Mouse (Mus musculus): ENCODE results near the gene Igfbp5. TPM values are rescaled to one million over a fixed set of nuclear protein-coding genes. Genes with fewer than 3 reads are reported as not detected.

The Igfbp5 gene
- total RNA-seq, 2 experiments from 2014 or later = 45.6 to 55.1 TPM

DNA sequence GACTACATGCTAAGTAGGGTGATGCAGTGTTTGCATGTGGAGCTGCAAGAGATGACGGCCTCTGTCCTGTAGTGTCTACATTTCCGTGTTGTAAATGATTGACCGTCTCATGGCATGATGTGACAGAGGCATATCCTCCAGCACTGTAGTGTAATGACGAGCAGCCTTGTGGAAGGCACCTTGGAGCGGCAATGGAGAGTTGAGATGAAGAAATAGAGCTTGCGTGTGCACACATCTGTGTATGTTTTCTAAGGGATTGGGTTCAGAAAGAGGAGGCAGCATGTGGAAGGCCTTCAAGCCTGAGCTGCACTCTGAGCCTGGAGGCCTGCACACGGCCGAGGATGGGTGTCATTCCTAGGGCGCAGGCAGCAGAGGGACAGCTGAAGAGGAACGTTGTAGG is 19.0 kb downstream of the Igfbp5 start:
- no peak for DNase-seq (ENCODE audit: low spot score in 2 of 2)

GRCm38 (mm10) chr1:72854337-72855237 is 20.1 kb downstream of the Igfbp5 start:
- intact Hi-C loops (cut with DNase I) = loop anchor here (1.0 to 10.0 kb wide), 3 partner anchors 137 to 547 kb away; partner anchors contain the start of gene Xrcc5
- DNase-seq (ENCODE audit: low spot score in 2 of 2) = peak; percentile 57 to 60

More for the DNA sequence above, 19.0 kb downstream of the Igfbp5 start:
- intact Hi-C loops (cut with DNase I) = loop anchor here (1.0 to 10.0 kb wide), 2 partner anchors 138 to 221 kb away; no protein-coding TSS in a partner anchor

GRCm38 (mm10) chr1:72853759-72854158 is 20.9 kb downstream of the Igfbp5 start:
- DNase-seq (ENCODE audit: low spot score in 2 of 2) = no peak
- intact Hi-C loops (cut with DNase I) = loop anchor here (5.0 to 10.0 kb wide), 2 partner anchors 219 to 546 kb away; partner anchors contain the start of gene Xrcc5

GRCm38 (mm10) chr1:72849037-72849436 is 25.6 kb downstream of the Igfbp5 start:
- intact Hi-C loops (cut with DNase I) = no loop called here

DNA sequence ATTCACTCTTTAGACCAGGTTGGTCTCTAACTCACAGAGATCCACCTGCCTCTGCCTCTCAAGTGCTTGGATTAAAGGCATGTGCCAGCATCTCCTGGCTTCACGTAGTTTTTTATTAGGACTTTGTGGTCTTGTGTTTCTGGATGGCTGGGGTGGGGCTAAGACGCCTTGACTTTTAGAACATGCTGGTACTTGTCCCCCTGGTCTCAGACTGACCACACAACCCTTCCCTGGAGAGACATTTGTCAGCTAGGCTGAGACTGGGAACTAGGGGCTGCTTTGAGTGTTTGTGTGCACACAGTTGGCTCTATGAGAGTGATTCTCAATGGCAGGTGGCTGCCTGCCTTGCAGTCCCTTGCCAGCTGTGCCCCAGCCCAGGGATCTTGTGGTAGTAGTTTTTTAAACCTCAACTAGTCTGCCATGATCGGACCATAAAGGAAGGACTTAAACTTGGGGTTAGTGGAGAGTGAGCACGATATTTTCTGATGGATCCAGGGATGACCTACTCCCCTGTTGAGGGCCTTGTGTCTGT is 26.8 kb downstream of the Igfbp5 start:
- intact Hi-C loops (cut with DNase I) = no loop called here
- no peak for DNase-seq (ENCODE audit: low spot score in 2 of 2)

More at GRCm38 (mm10) chr1:72849037-72849436, 25.6 kb downstream of the Igfbp5 start:
- no peak for DNase-seq (ENCODE audit: low spot score in 2 of 2)

DNA sequence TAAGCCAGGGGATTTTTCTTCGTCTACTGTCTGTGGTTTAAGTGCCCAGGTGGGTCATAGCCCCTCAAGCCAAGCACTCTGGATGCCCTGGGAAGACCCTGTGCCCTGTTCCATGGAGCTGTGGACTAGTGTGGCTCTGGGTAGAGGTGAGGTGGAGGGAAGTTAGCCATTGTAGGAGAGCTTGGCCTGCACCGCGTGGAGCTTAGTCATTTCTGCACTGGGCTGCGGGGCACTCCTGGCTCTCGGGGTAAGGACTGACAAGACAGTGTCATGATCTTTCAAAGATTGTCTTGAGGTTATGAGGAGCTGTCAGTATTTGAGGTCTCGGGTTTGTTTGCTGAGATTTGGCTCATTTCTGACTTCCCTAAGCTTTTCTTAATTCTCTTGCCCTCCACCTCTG is 30.0 kb downstream of the Igfbp5 start:
- DNase-seq (ENCODE audit: low spot score in 2 of 2) = no peak
- intact Hi-C loops (cut with DNase I) = no loop called here

GRCm38 (mm10) chr1:72842666-72843459 is 31.8 kb downstream of the Igfbp5 start:
- intact Hi-C loops (cut with DNase I) = no loop called here
- DNase-seq (ENCODE audit: low spot score in 2 of 2) = no peak

GRCm38 (mm10) chr1:72839791-72840190 is 34.9 kb downstream of the Igfbp5 start:
- DNase-seq (ENCODE audit: low spot score in 2 of 2) = no peak
- intact Hi-C loops (cut with DNase I) = no loop called here

DNA sequence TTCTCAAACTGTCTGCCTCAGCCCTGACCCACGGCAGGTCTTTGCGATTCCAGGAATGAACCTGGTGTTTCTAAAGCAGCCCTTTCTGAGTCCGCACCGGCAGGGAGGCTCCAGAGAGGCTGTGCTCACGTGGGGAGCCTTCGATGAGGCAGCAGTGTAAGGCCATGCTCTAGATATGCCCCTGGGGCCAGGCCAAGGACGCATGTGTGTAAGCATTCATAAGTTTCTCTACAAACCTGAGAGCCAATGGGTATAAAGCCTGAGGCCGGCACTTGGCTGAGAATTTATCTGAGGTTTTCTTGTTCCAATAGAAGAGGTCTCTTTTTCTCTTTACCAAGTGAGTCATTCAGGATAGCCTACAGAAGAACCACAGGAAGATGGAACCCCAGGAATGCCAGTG is 35.3 kb downstream of the Igfbp5 start:
- no peak for DNase-seq (ENCODE audit: low spot score in 2 of 2)
- intact Hi-C loops (cut with DNase I) = no loop called here

DNA sequence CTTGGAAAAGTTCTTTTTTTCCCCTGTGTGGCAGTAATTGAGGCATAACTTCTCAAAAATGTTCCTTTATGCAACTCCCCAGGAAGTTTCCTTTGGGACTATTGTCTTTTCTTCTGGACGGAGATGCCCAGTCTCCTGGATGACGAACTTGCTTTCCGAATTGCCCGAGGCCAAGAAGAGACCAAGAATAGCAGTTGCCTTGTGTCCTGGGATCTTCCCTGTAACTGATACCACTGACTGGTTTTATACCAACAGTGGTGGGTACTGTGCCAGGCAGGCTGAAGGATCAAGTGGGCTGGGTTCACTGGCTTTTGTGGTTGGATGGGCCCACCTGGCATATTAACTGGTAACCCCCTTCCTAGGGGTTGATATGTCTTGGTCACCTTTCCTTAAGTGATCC is 41.1 kb downstream of the Igfbp5 start:
- no peak for DNase-seq (ENCODE audit: low spot score in 2 of 2)
- intact Hi-C loops (cut with DNase I) = no loop called here

- no peak for DNase-seq (ENCODE audit: low spot score in 2 of 2)
- intact Hi-C loops (cut with DNase I) = no loop called here
Observed at GRCm38 (mm10) chr1:72832715-72833153, 42.0 kb downstream of the Igfbp5 start.

GRCm38 (mm10) chr1:72830485-72830884 is 44.2 kb downstream of the Igfbp5 start:
- DNase-seq (ENCODE audit: low spot score in 2 of 2) = no peak
- intact Hi-C loops (cut with DNase I) = no loop called here

DNA sequence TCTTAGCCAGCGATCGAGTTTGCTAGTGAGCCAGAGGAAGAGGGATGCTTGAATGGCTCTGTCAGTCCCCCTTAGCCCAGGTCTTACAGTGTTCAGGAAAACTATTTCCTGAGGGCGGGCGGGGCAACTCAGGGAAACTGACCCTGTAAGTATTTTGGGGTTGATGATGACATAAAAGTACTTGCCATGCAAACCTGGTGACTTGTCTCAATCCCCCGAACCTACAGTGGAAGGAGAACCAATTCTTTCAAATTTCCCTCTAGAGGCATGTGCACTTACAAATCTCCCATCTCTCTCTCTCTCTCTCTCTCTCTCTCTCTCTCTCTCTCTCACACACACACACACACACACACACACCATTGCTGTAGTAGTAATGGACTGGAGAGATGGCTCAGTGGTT is 45.8 kb downstream of the Igfbp5 start:
- DNase-seq (ENCODE audit: low spot score in 2 of 2) = no peak
- intact Hi-C loops (cut with DNase I) = no loop called here

GRCm38 (mm10) chr1:72827411-72828315 is 47.0 kb downstream of the Igfbp5 start:
- intact Hi-C loops (cut with DNase I) = loop anchor here (2.0 kb wide), 1 partner anchor 81 kb away; no protein-coding TSS in a partner anchor
- peak in 1 of 2 experiments; percentile 38 for DNase-seq (ENCODE audit: low spot score in 2 of 2)

DNA sequence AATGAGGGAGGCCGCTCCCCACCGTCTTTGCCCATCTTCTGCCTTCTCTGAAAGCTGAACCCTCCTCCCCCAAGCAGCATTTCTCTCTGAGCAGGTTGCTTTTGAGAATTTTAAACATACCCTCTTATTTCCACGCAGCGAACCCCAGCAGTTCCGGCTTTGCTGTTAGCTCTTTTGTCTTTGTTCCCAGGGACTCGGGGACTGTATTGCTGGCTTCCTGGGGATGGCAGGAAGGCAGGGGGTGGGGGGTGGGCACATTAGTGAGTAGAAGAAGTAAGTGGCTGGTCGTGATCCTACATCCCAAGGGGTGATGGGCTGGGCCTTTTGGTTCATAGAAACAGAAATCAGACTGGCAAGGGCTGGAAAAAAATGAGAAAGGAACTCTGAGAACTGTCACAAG is 47.8 kb downstream of the Igfbp5 start:
- no peak for DNase-seq (ENCODE audit: low spot score in 2 of 2)
- intact Hi-C loops (cut with DNase I) = loop anchor here (2.0 kb wide), 1 partner anchor 80 kb away; no protein-coding TSS in a partner anchor

DNA sequence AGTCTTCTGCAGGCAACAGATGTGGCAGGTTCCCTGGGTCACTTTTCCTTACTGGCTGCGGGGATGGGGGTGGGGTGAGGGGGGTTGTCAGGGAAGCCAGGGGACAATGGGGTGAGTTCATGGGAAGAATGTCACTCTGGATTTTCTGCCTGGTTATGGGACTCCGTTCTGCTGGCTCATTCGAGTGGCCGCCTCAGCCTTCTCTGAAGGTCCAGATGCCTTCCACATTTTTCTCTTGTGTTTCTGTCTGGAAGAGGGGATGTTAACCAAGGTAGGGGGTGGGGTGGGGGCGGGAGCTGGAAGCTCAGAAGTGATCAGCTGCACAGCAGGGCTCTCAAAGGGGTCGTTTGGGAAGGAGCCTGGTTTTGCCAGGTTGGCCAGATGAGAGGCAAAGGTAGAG is 48.2 kb downstream of the Igfbp5 start:
- intact Hi-C loops (cut with DNase I) = loop anchor here (2.0 kb wide), 1 partner anchor 80 kb away; no protein-coding TSS in a partner anchor
- DNase-seq (ENCODE audit: low spot score in 2 of 2) = no peak

DNA sequence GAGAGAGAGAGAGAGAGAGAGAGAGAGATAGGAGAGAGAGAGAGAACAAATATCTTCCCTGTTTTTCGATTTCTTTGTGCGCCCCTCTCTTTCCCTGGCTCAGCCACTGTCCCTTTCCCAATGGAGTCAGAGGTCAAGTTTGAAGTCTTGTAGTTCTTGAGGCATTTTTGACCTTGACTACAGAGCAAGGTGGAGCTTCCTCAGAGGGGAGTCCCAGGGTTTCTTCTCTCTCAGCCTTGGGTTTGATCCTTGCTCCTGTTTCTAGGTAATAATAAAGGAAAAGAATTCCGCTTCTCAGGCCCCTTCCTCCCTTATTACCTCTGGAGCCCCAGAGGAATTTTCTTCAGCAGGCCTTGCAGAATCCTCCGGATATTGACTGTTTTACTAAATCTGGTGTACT is 48.8 kb downstream of the Igfbp5 start:
- no peak for DNase-seq (ENCODE audit: low spot score in 2 of 2)
- intact Hi-C loops (cut with DNase I) = loop anchor here (2.0 kb wide), 1 partner anchor 79 kb away; no protein-coding TSS in a partner anchor

DNA sequence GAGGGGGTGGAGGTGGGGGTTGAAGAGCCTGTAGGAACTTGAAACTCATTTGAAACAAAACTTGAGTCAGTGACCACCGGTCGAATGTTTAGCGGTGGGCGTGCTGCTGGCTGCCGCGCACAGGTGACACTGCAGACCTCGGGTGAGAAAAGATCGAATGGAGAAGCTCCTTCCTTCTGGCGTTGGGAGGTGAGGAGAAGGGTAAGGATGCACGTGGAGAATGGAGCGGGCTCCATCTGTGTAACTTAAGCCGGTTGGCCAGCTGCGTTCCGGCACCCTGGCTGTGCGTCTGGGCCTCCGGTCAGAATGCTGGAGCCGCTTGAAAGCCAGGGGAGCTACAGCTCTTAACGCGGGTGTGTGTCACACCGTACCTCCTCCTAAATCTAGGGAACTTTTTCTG is 49.4 kb downstream of the Igfbp5 start:
- no peak for DNase-seq (ENCODE audit: low spot score in 2 of 2)
- intact Hi-C loops (cut with DNase I) = no loop called here

GRCm38 (mm10) chr1:72824707-72825101 is 50.0 kb downstream of the Igfbp5 start:
- intact Hi-C loops (cut with DNase I) = no loop called here

More at GRCm38 (mm10) chr1:72824707-72825101, 50.0 kb downstream of the Igfbp5 start:
- DNase-seq (ENCODE audit: low spot score in 2 of 2) = peak; percentile 18 to 23
